Comparison of ENCODE assay signal across 8 mouse cellular contexts in genomic region chr16:30388522-30389209, GRCm38 (mm10). TPM values are rescaled to one million over a fixed set of nuclear protein-coding genes. Genes with fewer than 3 reads are reported as not detected.
DNase-seq lines count a peak whose midpoint lies in the region; ATAC-seq lines count a peak whose summit lies in the region.

No protein-coding gene starts in this region.

- peak overlapping the region; percentile 88 for H3K9ac ChIP-seq in heart, embryonic 14.5 days (ENCODE audit: low read length)
- peak overlapping the region; percentile 97 for H3K9ac ChIP-seq in liver, embryonic 12.5 days

- under 1% methylated on average over 54 of the region's 76 CpGs for WGBS in heart, embryonic 14.5 days
- 0% methylated on average over 69 of the region's 76 CpGs for whole genome bisulfite sequencing in liver, embryonic 12.5 days (ENCODE audit: insufficient replicate concordance)

- peak; percentile 83 for ATAC-seq in heart, embryonic 14.5 days (ENCODE audit: insufficient number of reproducible peaks, insufficient read depth, low FRiP score, low read depth)
- peak; percentile 85 for ATAC-seq in liver, embryonic 12.5 days

- DNase-seq in CD8-positive naive resting alpha-beta T cell, adult 2 months (ENCODE audit: low read depth in 2 of 2, low spot score in 2 of 2), result peak; percentile 83 to 88
- peak; percentile 73 for DNase-seq in c-Kit-negative CD71-positive TER-119-positive erythroid progenitor cells, embryonic 14.5 days (ENCODE audit: low read depth, low spot score)
- peak; percentile 44 for DNase-seq in fibroblast of lung, adult 2 months (ENCODE audit: low read depth)
- peak; percentile 96 for DNase-seq in kidney, postnatal 10 days
- peak; percentile 95 for DNase-seq in naive thymus-derived CD4-positive, alpha-beta T cell, adult 2 months (ENCODE audit: low read depth)
- DNase-seq in splenic B cell, adult 2 months (ENCODE audit: low read depth, low spot score), result peak; percentile 93

- H3K4me3 ChIP-seq in heart, embryonic 14.5 days (ENCODE audit: control insufficient read depth in 1 of 2, insufficient read depth in 1 of 2, low read depth in 1 of 2, low read length in 2 of 2), result peak overlapping the region; percentile 91 to 98
- H3K4me3 ChIP-seq in liver, embryonic 12.5 days, result peak overlapping the region; percentile 99

- H3K4me1 ChIP-seq in heart, embryonic 14.5 days (ENCODE audit: control insufficient read depth in 2 of 2, insufficient read depth in 2 of 2, low read length in 2 of 2), result peaks cover 13 to 21% of the 10 kb centered on the region in 2 experiments
- H3K4me1 ChIP-seq in liver, embryonic 12.5 days, result peaks cover 50% of the 10 kb centered on the region

- peak overlapping the region; percentile 77 to 80 for H3K27ac ChIP-seq in heart, embryonic 14.5 days (replicated peaks in 1 of 2; ENCODE audit: control insufficient read depth in 1 of 2, insufficient read depth in 1 of 2, low read depth in 2 of 2, low read length in 2 of 2)
- H3K27ac ChIP-seq in liver, embryonic 12.5 days, result peak overlapping the region; percentile 93

- peaks cover 19% of the 10 kb centered on the region; the same call in 1 of the 2 replicates for H3K36me3 ChIP-seq in heart, embryonic 14.5 days (ENCODE audit: control insufficient read depth, insufficient read depth, low read length)
- peaks cover 23% of the 10 kb centered on the region for H3K36me3 ChIP-seq in liver, embryonic 12.5 days
- H3K36me3 ChIP-seq in splenic B cell, adult 2 months (ENCODE audit: control insufficient read depth, insufficient read depth, low read length, poor library complexity, severe bottlenecking), result 0 out of 2 replicates have a peak, but pooled peaks cover 1% of the 10 kb centered on the region

- H3K4me2 ChIP-seq in heart, embryonic 14.5 days (ENCODE audit: low read length), result peak overlapping the region; percentile 97
- peak overlapping the region; percentile 95 for H3K4me2 ChIP-seq in liver, embryonic 12.5 days

- H3K9me3 ChIP-seq in heart, embryonic 14.5 days (ENCODE audit: control insufficient read depth, low read length), result no peaks in the 10 kb centered on the region
- H3K9me3 ChIP-seq in liver, embryonic 12.5 days (replicated peaks), result no peaks in the 10 kb centered on the region

- no peaks in the 10 kb centered on the region for H3K27me3 ChIP-seq in heart, embryonic 14.5 days (ENCODE audit: control insufficient read depth, insufficient read depth, low read length)
- no peaks in the 10 kb centered on the region for H3K27me3 ChIP-seq in liver, embryonic 12.5 days (replicated peaks)
- H3K27me3 ChIP-seq in splenic B cell, adult 2 months (ENCODE audit: control insufficient read depth, insufficient read depth, low read length, poor library complexity, severe bottlenecking), result no peaks in the 10 kb centered on the region

RNA-seq across cellular contexts. Expression of gene Atp13a3, which starts 17.1 kb away (rescaled TPM):
- polyA plus RNA-seq in heart, embryonic 14.5 days (2014; fragmentation: Nextera tagmentation; extraction: Ambion mirVana), result 13.3 TPM in 2 replicates
- 17.7 and 18.5 TPM in 2 replicates for polyA plus RNA-seq in liver, embryonic 12.5 days (2016; fragmentation: Nextera tagmentation; extraction: Ambion mirVana)

Comparison
In these comparisons a context has a peak if more than half of its experiments do, and no peak if none do; other contexts are left out.
1. Peak in every context shown above with its lines: DNase-seq, ATAC-seq, H3K4me3 ChIP-seq and H3K27ac ChIP-seq.
2. DNase-seq: peak in every context shown above with its lines; median percentile 96 in kidney, postnatal 10 days; 95 in naive thymus-derived CD4-positive, alpha-beta T cell, adult 2 months; 93 in splenic B cell, adult 2 months; 86 in CD8-positive naive resting alpha-beta T cell, adult 2 months; 73 in c-Kit-negative CD71-positive TER-119-positive erythroid progenitor cells, embryonic 14.5 days; 44 in fibroblast of lung, adult 2 months.